Mouse (Mus musculus): ENCODE data around the gene Dhx37.

GRCm38 (mm10) chr5:125443335-125443734, 9.4 kb upstream of the Dhx37 start:
- TF ChIP-seq ZNF384 (IDR thresholded peaks at IDR 0.05; ENCODE audit: low read depth, low read length): no peak
- TF ChIP-seq CHD2 (IDR thresholded peaks at IDR 0.05; ENCODE audit: low read depth, low read length): no peak
- no peak for TF ChIP-seq ZC3H11A (IDR thresholded peaks at IDR 0.05; ENCODE audit: borderline replicate concordance, low read depth, low read length)
